Comparison of ENCODE assay signal across 28 mouse cellular contexts in the genomic region with DNA sequence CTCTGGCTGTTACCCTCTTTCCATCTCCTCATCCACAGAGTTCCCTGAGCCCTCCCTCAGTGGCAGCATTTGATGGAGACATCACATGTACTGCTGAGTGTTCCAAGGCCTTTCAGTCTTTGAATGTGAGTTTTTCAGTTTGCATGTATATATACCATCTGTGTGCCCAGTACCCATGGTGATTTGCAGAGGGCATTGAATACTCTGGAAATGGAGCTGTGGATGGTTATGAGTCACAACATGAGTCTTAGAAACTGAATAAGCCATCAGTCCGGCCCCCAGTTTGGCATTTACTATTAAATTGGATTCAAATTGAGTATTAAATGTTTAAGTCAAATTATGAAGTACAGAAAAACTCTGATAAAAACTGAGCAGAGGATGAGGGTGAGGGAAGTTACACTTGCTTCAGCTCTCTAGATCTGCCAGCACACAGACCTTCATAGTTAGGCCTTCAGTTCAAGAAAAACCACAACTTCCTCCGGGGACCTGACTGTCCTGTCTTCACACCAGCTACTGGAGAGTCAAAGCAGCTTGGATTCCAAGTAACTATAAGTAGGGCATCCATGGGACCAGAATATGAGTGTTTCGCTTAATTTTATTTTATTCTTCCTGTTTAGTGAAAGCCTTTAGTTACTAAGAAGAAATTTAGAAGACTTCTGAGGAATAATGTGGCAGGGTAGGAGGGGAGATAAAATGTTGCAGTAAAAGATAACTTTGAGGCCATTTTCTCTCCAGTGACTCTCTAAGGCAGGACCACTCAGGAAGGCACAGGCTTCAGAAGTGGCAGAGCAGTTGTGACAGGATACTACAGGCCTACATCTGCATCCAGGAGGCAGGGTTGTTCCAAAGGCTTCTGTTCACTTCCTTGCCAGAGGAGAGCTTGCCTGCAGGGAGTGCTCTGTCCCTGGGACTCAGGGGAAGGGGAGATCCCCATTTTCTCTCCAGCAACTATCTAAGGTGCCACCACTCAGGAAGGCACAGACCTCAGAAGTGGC. TPM values are rescaled to one million over a fixed set of nuclear protein-coding genes. Genes with fewer than 3 reads are reported as not detected.
DNase-seq lines count a peak whose midpoint lies in the region; ATAC-seq and TF ChIP-seq lines count a peak whose summit lies in the region.
"Had no signal": no experiment of that assay in that cellular context is flagged by ENCODE, and none has a peak within 500 bp of the region (broad histone marks: within the 10 kb centered on the region; RNA-seq: fewer than 3 reads in every experiment).

No protein-coding gene starts in this region.

- DNase-seq in G1E (ENCODE audit: low spot score) = no peak
- DNase-seq in yolk sac, embryonic 10.5 days (ENCODE audit: low spot score) = no peak
- DNase-seq in left cerebral cortex, adult 9 months (ENCODE audit: low spot score in 2 of 2) = no peak
- no peak for DNase-seq in heart, postnatal 14 days
- DNase-seq: adrenal gland, postnatal 25 days; cerebellum, adult 11-12 months; cerebellum, adult 9-11 months; gastrocnemius, postnatal 10 days; kidney, adult 18-20 months; kidney, postnatal 25 days; right cerebral cortex, adult 18-20 months; thymus, postnatal 4 days had no signal

- no peaks in the 10 kb centered on the region for H3K27me3 ChIP-seq in G1E (ENCODE audit: insufficient read depth, low read length)
- H3K27me3 ChIP-seq: embryonic facial prominence, embryonic 13.5 days; hindbrain, embryonic 13.5 days; kidney, embryonic 15.5 days; limb, embryonic 13.5 days; lung, embryonic 15.5 days; midbrain, embryonic 15.5 days; neural tube, embryonic 12.5 days had no signal

- peaks cover 10% of the 10 kb centered on the region for H3K4me1 ChIP-seq in G1E (ENCODE audit: insufficient read depth, low read depth, low read length)
- H3K4me1 ChIP-seq: embryonic facial prominence, embryonic 13.5 days; forebrain, embryonic 10.5 days; hindbrain, embryonic 13.5 days; kidney, embryonic 15.5 days; limb, embryonic 13.5 days; lung, embryonic 15.5 days; midbrain, embryonic 15.5 days; neural tube, embryonic 12.5 days had no signal

- peaks cover 3% of the 10 kb centered on the region; the same call in 1 of the 2 replicates for H3K9me3 ChIP-seq in G1E (replicated peaks)
- H3K9me3 ChIP-seq: embryonic facial prominence, embryonic 13.5 days; hindbrain, embryonic 13.5 days; kidney, embryonic 15.5 days; limb, embryonic 13.5 days; lung, embryonic 15.5 days; midbrain, embryonic 15.5 days; neural tube, embryonic 12.5 days had no signal

- TF ChIP-seq CTCF in G1E (IDR thresholded peaks at IDR 0.05; ENCODE audit: low read depth, low read length) = no peak

- H3K36me3 ChIP-seq in G1E (replicated peaks) = no peaks in the 10 kb centered on the region
- H3K36me3 ChIP-seq: embryonic facial prominence, embryonic 13.5 days; forebrain, embryonic 10.5 days; hindbrain, embryonic 13.5 days; kidney, embryonic 15.5 days; limb, embryonic 13.5 days; lung, embryonic 15.5 days; midbrain, embryonic 15.5 days; neural tube, embryonic 12.5 days had no signal

- intact Hi-C loops in heart, postnatal 14 days (cut with DNase I) = no loop called here

- peak; percentile 66 for ATAC-seq in G1E (ENCODE audit: extremely low read depth, insufficient number of reproducible peaks, low FRiP score, poor library complexity, severe bottlenecking)
- peak; percentile 83 for ATAC-seq in granulocyte monocyte progenitor cell, adult 5-6 weeks (replicated peaks; ENCODE audit: poor library complexity, severe bottlenecking)
- peak; percentile 88 for ATAC-seq in megakaryocyte, adult 5-6 weeks (ENCODE audit: poor library complexity, severe bottlenecking)
- ATAC-seq in megakaryocyte-erythroid progenitor cell, adult 5-6 weeks (replicated peaks; ENCODE audit: low FRiP score, low TSS enrichment, poor library complexity, severe bottlenecking) = no peak; the same call in 1 of the 2 replicates
- ATAC-seq: forebrain, embryonic 16.5 days; midbrain, embryonic 15.5 days had no signal

- H3K4me3 ChIP-seq in G1E (ENCODE audit: low read depth, low read length) = no peak overlapping the region
- H3K4me3 ChIP-seq: embryonic facial prominence, embryonic 13.5 days; forebrain, embryonic 10.5 days; hindbrain, embryonic 13.5 days; kidney, embryonic 15.5 days; left cerebral cortex, adult 2 months; limb, embryonic 13.5 days; lung, embryonic 15.5 days; midbrain, embryonic 15.5 days; neural tube, embryonic 12.5 days had no signal

RNA-seq across cellular contexts. Expression of a gene that starts 34.3 kb away (rescaled TPM):
- total RNA-seq in G1E (2014; fragmentation: Nextera tagmentation) (101 and 121 TPM in 2 replicates), G1E (2017) (238 and 262 TPM in 2 replicates)
- polyA plus RNA-seq in G1E (2012) = 0.99 and 1.6 TPM in 2 replicates
- 3.8 and 4.0 TPM in 2 replicates for total RNA-seq in granulocyte monocyte progenitor cell, adult 5-6 weeks (2014; fragmentation: Nextera tagmentation)
- 65.3 and 73.3 TPM in 2 replicates for total RNA-seq in granulocyte monocyte progenitor cell, adult 5-6 weeks (2017)
- 18.4 and 22.9 TPM in 2 replicates for total RNA-seq in megakaryocyte, adult 5-6 weeks (2015)
- total RNA-seq in megakaryocyte, adult 5-6 weeks (2017) = 53.3 and 60.5 TPM in 2 replicates
- 2.6 and 5.2 TPM in 2 replicates for total RNA-seq in megakaryocyte-erythroid progenitor cell, adult 5-6 weeks (2014; fragmentation: Nextera tagmentation)
- 123 and 679 TPM in 2 replicates for total RNA-seq in megakaryocyte-erythroid progenitor cell, adult 5-6 weeks (2017)
- total RNA-seq in heart, postnatal 14 days (2021) = under 1 TPM in 1 of 2 experiments, not detected in 1; 0.32 TPM
- total RNA-seq: gastrocnemius, postnatal 10 days; layer of hippocampus, adult 18-20 months had no signal
- polyA plus RNA-seq: C2C12; forebrain, embryonic 10.5 days; forebrain, embryonic 16.5 days; hindbrain, embryonic 13.5 days; intestine, embryonic 14.5 days; kidney, embryonic 15.5 days; midbrain, embryonic 15.5 days; neural tube, embryonic 12.5 days had no signal
